Mouse (Mus musculus) hindlimb bud, embryonic 11.5 days (tissue): ENCODE measurements around the gene Snx22.

Experiments used
- DNase-seq: peaks from one replicate; pipeline ENCODE4 v3.0.0-alpha.2; 2012; ENCODE audit warnings: low read depth, low spot score; ENCODE audit errors: extremely low spot score

The Snx22 gene

DNA sequence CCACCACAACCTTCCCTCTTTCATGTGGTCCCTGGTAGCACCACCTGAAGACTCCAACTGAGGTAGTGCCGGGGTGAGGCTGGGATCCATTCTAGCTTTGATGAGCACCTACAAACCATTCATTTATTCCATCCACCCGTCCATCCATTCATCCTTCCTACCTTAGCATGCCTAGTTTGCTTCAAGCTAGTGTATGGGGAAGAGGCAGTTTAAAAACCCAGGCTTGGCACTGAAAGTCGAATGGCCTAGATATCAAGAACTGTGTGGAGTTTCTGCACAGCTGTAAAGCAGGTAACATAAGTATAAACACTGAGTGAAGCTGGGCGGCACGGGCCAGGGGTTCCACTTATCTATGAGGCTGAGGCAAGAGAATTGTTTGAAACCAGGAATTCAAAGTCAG, 632 bp upstream of the Snx22 start:
- no peak for DNase-seq

DNA sequence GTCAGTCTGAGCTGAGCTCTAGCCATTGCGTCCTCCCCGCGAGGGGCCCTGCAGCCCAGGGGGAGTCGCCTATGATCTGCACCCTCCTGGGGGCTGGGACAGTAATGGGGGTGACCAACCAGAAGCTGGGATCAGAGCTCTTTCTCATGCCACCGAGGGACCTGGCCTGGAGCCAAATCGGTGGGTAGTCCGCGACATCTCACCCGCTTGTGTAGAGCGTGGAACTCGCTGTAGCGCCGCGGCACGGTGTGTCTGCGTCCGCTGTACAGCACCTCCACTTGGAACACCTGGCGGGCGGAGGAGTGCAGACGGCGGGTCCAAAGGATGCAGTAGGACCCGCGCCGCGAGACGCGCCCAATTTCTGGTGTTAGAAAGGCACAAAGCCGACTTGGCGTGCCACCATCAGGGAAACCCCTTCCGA, 538 bp downstream of the Snx22 start:
- DNase-seq: no peak

DNA sequence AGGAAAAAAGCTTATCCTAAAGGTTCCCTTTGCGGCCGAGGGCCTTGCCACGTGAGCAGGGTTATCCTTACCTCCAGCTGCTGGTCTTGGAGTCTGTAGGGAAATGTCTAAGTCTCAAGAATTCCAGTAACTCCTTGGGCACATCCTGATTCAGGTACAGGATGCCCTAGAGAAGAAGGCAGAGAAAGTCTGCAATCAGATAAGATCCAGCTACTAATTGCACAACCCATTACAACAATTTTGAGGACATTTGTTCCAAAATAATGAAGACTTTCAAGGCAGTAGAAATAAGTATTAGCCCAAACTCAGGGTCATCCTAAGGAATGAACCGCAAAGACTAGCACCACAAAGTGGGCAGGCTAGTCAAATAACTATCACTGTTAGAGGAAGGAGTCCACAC, 1.5 kb downstream of the Snx22 start:
- DNase-seq: no peak

DNA sequence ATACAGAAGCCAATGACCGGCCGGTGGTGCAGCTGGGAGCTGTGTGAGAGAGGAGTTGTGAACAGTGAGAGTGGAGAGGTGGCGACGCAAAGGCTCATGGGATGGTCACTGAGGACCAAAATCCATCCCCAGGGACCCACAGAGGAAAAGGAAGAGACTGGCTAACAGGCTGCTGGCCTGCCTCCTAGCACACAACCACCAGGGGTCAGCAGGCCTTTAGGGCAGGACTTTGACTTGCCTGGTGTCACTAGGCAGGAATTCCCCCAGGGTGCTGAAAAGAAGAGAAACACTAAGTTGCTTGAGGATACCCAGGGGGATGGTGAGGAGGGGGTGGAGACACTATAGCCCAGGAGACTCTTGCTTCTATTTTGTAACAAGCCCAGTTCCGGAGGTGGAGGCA, 2.0 kb downstream of the Snx22 start:
- no peak for DNase-seq

DNA sequence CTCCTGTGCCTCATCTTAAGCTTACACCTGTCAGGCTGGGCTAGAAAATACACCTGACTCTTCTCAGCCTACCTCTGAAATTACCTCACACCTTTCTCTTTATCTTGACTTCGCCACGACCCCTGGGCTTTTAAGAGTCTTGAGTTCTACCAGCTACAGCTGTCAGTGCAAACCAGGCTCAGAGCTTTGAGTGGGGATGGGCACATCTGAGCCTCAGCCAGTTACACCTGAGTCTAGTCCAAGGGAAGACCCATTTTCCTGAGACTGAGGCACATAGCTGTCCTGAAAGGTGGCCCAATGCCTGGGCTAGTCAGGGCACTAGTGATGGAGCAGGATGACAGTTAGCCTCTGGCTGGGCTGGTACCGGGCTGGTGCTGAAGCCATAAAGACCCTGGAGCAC, 2.7 kb downstream of the Snx22 start:
- no peak for DNase-seq

DNA sequence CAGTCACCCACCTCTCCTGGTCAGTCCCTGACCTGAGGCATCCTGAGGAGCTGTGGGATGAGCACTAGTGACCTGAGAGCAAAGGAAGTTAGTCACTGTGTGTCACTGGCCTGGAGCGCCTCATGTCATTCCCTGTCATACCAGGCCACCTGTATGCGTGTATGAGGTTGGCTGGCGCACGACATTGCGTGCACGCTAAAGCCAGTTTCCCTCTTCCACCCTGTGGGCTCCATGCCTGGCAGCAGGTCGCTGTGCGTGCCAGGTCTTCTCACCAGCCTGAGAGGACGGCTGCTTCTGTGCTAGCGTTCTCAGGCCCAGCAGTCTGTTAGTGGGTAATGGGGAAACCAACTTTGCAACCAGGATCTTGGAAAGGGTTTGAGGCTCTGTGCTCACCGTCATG, 5.2 kb downstream of the Snx22 start:
- DNase-seq: no peak

DNA sequence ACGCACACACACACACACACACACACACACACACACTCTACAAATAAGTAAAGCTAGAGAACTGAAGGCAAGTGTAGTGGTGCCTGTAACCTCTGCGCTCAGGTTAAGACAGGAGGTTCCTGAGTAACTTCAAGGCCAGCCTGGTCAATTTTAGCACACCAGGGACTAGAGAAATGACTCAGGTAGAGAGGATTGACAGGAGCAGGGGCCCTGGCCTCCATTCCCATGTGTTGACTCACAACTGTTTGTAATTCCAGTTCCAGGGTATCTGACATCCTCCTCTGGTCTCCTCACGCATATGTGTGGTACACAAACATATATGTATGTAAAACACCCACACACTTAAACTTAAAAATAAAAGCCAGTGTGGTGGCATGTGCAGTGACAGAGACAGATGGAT, 6.1 kb downstream of the Snx22 start:
- DNase-seq: no peak

DNA sequence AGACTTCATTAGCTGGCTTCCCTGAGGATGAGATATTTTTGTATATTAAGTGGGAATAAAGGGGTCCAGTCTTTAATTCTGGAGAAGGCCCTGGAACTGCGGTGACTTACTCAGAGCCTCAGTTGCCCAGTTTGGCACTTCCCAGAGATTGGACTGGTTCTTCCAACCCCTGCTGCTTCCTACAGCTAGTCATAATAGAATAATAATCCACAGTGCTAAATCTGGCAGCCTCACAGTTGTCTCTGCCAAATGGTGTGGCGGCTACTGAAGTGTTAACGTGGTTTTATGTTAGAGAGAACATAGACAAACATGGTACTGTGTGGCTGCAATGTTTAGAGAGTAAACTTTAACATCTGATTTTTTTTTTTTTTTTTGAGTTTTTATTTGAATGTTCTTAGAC, 7.9 kb downstream of the Snx22 start:
- DNase-seq: no peak

DNA sequence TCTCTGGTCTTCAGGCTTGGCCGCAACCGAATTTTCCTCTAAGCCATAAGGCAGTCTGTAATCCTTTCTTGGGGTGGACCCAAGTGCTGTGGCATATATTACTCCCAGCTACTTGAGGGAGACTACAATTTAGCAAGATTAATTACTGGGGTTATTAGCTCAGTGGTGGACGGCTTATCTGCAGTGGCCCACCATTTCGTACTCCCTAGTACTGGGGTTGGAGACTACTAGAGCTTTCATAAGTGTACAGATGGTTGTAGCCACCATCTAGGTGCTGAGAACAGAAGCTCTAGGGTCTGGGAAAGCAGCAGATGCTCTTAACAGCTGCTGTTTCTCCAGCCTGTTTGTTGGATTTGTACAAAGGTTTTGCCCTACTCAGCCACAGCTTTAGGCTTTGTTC, 8.5 kb downstream of the Snx22 start:
- no peak for DNase-seq

DNA sequence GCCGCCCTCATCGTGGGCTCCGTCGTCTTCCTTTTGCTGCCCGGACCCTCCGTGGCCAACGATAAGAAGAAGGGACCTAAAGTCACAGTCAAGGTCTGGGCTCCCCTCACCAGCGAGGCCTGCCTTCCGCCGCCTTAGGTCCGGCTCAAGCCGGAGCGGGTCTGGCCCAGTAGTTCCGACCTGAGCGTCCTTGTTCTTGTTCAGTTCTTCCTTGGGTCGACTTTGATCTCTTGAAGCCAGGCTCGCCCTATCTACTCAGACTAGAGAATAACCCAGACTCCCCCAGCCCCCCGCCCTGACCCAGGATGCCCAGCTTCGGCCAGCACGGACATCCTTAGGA, 9.2 kb downstream of the Snx22 start:
- no peak for DNase-seq

DNA sequence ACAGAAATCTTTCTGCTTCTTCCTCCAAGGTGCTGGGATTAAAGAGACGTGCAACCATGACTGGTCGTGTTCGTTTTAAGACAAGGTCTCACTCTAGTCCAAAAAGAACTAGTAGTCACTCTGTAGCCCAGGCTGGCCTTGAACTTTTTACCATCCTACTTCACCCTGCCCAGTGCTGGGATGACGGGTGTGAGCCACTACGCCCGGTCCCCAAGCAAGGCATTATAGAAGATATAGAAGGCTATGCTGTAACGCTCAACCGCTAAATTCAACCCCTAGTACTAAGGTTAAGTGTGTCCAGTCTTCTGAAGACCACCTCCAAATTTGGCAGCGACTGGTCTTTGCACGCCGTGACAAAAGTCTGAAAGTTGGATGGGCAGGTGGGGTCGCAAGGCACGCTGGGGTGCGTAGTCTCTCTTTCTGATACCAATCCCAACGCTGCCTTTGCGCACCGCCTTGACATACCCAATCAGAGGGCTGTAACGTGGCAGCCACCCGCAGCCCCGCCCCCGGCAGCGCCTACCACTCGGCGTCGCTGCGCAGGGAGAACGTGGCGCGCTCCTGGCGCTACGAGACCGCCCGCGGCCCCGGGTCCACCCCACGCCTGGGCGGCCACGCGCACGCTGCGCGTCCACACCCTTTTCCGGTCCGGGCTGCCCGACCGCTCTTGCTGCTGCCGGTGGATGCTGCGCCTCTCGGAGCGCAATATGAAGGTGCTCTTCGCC, 9.8 kb downstream of the Snx22 start, which contains the start of gene Ppib:
TSS of gene Ppib (plus strand) at position 640 of the 725 bp plus-strand sequence.
- DNase-seq: peak; percentile 79

DNA sequence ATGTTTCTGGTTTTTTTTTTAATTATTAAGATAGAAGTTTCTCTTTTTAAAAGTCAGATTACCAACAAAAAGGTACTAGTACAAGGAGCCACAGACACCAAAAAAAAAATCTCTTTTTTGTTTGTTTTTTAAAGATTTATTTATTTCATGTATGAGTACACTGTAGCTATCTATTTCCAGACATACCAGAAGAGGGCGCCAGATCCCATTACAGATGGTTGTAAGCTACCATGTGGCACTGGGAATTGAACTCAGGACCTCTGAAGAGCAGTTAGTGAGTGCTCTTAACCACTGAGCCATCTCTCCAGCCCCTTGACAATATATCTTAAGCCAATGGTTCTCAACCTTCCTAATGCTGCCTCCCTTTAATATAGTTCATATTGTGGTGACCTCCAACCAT, 15.9 kb downstream of the Snx22 start:
- DNase-seq: no peak

DNA sequence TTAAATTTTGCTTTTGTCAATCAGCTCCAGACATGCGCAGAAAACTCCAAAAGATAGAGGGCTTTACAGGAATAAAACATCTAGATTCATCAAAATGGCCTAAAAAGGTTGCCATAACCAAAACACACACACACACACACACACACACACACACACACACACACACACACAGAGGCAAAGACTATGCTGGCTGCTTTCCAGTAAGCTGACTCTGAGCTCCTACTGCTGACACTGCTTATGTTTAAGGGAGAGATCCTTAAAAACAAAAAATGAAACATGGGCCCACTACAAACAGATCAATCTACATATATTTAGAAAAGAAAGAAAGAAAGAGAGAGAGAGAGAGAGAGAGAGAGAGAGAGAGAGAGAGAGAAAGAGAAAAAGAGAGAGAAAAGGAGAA, 16.8 kb downstream of the Snx22 start:
- DNase-seq: no peak

DNA sequence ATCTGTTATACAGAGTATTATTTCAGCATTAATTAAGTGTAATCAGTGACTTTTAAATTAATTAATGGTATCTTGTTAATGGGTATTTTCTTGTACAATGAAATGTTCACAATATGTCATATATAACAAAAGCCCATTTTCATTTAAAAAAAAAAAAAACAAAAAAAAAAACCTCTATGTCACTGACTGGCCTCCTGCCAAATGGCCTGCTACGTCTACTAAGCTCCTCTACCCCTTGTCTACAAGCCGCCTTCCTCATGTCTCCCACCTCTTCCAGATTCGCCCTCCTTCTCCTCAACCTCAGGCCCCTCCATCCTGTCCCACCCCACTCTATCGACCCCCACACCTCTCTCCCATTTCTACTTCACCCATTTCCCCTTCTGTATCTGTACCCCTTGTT, 18.0 kb downstream of the Snx22 start:
- DNase-seq: no peak

DNA sequence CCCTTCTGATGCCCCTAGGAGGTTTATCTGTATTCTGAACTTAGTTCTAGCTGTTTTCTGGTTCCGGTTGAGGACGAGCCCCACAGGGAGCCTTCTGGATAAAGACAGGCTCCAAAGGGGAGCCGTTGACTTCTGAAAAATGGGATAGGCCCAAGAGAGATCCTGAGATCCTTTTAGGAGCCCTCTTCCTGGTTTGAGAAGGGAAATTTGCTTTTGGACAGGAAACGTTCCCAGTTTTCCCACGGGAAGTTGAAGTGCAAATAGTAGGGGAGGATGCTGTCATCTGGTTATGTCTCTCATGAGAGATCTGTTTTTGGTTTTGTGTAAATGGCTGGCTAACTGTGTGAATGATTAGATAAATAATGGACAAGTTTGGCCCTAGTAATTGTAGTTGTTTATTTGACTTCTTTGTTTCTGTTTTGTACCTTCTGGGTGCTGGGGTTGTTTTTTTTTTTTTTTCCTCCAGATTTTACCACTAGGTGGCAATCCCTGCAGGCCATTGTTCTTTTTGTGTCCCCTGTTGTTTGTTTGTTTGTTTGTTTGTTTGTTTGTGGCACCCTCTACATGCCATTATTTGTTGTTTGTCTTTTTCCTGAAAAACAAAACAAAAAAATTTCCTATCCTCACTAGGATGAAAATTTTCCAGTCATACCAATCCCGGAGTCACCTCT, 19.5 kb downstream of the Snx22 start:
- DNase-seq: no peak

DNA sequence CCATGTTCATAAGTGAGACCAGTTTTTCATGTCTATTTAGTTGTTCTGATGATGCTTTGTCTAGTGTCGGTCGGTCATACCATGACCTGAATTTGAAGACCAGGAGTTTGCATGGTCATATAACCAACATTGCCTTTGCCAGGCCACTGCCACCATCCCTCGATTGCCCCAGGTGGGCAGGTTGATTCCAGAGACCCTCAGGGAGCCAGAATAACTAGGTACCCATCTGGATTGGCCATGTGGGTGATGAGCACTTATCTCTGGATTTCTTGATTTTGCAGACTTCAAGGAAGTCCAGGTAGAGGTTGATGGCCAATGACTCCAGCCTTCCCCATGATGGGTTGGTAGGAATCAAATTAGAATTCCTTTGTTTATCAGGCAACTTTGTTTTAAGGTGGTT, 26.3 kb downstream of the Snx22 start:
- no peak for DNase-seq

DNA sequence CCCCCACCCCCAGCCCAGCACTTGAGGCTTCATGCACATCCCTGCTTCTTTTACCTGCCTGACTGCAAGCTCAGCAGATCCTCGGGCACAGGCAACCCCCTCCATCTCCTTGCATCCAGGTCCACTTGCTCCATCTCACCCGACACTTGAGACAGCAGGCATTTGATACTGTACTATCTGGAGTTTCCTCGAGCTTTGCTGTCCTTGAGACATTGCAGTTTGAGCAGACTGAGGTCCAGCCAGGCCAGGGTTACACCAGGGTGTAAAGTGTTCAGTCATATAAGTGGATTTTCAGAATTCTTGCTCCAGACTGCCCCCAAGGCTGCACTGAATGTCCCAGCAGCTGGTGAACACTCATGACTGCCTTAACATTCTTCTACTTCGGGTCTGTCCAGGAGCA, 27.2 kb downstream of the Snx22 start:
- DNase-seq: no peak

DNA sequence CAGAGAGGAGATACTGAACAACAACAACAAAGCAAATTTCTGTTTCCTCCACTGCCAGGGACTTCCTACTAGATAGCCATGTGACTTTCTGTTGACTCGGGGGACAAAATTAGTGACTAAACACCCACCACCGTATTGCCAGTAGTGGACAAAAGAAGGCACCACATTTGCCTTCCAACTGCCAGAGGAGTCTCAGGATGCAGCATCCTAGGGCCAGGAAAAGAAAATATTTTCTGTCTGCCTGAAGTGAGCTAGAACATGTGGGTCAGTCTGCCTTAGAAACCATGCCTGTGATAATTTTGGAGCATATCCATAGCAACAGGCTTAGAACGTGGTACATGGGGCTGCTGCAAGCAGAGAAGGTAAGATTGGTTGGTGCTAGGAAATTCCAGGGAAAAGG, 28.7 kb downstream of the Snx22 start:
- no peak for DNase-seq

DNA sequence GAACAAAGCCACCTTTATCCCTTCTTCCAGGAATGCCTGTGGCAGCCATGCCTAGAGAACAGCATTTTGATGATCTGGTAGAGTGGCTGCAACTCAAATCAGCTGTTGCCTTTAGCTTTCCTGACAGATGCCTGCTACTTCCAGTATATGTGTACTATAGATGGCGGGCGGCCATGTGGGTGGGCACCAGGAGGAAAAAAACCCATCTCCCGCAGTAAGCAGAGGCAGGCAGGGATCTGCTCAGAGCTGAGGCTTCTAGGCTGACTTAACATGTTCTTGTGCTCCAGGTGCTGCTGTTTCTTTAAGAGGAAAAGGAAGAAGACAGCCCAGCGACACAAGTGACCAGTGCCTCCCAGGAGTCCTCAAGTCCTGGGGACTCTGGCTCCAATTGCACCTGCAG, 30.2 kb downstream of the Snx22 start:
- no peak for DNase-seq

DNA sequence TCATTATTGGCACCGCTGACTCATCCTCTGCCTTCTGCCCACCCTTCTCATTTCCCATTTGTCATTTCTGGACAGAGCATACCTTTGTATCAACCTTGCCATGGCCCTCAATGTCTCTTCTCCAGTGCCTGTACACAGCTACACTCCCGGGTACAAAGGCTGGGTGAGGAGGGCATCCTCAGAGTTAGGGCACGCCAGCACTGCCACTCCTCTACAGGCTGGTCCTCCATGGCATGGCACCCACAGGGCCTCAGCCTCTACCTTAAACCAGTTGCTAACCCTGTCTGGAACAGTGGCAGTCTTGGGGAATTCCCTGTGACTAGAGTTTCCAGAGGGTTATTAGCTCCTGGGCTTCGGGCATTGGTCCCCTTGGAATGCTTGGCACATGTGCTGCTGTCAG, 30.9 kb downstream of the Snx22 start:
- no peak for DNase-seq

DNA sequence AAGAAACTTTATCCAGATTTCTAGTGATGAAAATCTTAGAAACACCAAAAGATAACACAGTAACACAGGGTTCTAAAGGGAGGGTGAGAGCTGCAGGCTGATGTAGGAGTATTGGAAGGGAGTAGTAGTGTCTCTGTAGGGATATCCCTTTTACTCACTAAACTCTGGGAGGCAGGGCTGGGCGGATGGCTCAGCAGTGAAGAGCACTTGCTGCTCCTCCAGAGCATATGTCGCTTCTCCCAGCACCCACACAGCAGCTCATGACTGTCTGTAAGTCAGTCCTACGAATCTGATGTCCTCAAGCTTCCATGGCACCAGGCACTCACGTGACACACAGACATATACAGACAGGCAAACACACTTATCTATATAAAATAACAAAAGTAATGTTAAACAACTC, 31.4 kb downstream of the Snx22 start:
- DNase-seq: no peak

DNA sequence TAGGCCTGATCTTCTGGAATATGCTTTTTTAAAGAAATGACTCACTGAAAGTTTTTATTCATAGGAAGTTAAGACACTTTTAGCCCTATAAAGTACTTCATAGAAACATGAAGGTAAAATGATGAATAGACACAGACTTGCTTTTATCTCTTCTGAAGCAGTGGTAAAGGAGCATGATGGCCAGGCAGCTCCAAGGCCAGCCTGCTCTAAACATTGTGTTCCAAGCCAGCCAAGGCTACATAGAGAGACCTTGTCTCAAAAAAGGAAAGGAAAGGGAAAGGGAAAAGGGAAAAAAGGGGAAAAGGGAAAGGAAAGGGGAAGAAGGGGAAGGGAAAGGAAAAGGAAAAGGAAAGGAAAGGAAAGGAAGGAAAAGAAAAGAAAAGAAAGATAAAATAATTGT, 48.9 kb downstream of the Snx22 start:
- DNase-seq: no peak
